Mouse (Mus musculus): ENCODE data around the gene Dqx1.

GRCm38 (mm10) chr6:83080210-83080609 is 22.6 kb downstream of the Dqx1 start:
- TF ChIP-seq ZNF384 (IDR thresholded peaks at IDR 0.05; ENCODE audit: low read depth, low read length) (no peak), CHD2 (IDR thresholded peaks at IDR 0.05; ENCODE audit: low read depth, low read length) (no peak)

Data from ES-E14 (cell line).